Mouse (Mus musculus) lung, adult 2 months (tissue): ENCODE results near the gene Col15a1. TPM values are rescaled to one million over a fixed set of nuclear protein-coding genes. Genes with fewer than 3 reads are reported as not detected.

Experiments used
- DNase-seq: peaks from one replicate; pipeline ENCODE4 v3.0.0; 2022
- H3K4me1 ChIP-seq: fragments of 200-500 bp; 2 replicates; pipeline ENCODE4 v1.6.1; 2011; ENCODE audit warnings: low read length; ENCODE audit not compliant: control insufficient read depth, insufficient read depth
- H3K4me3 ChIP-seq: fragments of 200-500 bp; replicated peaks from 2 replicates; pipeline ENCODE3; 2011; ENCODE audit warnings: low read depth, mild to moderate bottlenecking, control low read depth, low read length; ENCODE audit errors: extremely low read depth
- CTCF ChIP-seq: fragments of 200-500 bp; IDR thresholded peaks from 2 replicates; pipeline ENCODE4 v1.5.1; 2011; ENCODE audit warnings: mild to moderate bottlenecking, low read length, control low read depth; ENCODE audit not compliant: insufficient read depth
- POLR2A ChIP-seq: fragments of 200-500 bp; IDR thresholded peaks from 2 replicates; pipeline ENCODE4 v1.6.1; 2011; ENCODE audit warnings: low read depth, mild to moderate bottlenecking, control low read depth, low read length, borderline replicate concordance; ENCODE audit errors: extremely low read depth
- WGBS: fragments of 180-500 bp; shearing (Covaris S2); methylation state at CpG from one replicate; pipeline ENCODE4 v1.1.7; 2018; 5-methylcytosine and 5-hydroxymethylcytosine counted together
- polyA plus RNA-seq: library from polyadenylated mRNA; depleted of rRNA; stranded (reverse); fragments of >200 nt; gene quantifications from 2 replicates; pipeline ENCODE4 v1.2.3, GENCODE M21; 2012; rRNA removed

The Col15a1 gene
- 18.5 and 24.4 TPM in 2 replicates for polyA plus RNA-seq

DNA sequence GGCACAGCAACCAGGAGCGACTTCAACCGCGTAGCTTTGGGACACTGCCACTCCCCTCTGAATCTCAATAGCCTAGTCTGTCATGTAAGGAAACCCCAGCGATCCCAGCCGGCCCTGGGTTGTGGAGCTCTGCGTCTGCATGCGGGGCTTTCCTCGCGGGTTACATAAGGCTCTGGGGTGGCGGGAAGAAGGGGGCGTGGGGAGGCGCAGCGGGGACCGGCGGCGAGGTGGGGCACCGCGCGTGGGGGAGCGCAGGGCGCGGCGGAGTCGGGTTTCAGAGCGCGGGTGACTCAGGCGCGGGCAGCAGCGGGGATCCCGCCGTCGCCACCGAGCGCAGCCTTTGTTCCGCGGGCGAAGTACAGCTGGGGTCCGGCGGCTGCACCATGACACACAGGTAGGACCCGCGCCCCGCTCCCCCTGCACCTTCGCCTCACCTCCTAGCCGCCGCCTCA, at the start of gene Col15a1:
Gene Col15a1 (plus strand): TSS at position 193 of the 452 bp plus-strand sequence.
- peaks cover 4% of the 10 kb centered on the region; the same call in 1 of the 2 replicates for H3K4me1 ChIP-seq
- WGBS = 0% methylated on average over 45 of the region's 45 CpGs
- no peak for DNase-seq
- TF ChIP-seq CTCF (no peak), POLR2A (no peak)
- H3K4me3 ChIP-seq = no peak within 1 kb of the TSS

- H3K4me3 ChIP-seq = no peak overlapping the region
- H3K4me1 ChIP-seq = peaks cover 4% of the 10 kb centered on the region
- TF ChIP-seq POLR2A = no peak
- TF ChIP-seq CTCF = no peak
- DNase-seq = no peak
- WGBS = 34% methylated on average over 3 of the region's 4 CpGs
Observed at GRCm38 (mm10) chr4:47161103-47161755, 46.7 kb upstream of the Col15a1 start.

GRCm38 (mm10) chr4:47161756-47162587, 46.0 kb upstream of the Col15a1 start:
- Histone ChIP-seq H3K4me3 (no peak overlapping the region), H3K4me1 (peaks cover 4% of the 10 kb centered on the region)
- 45% methylated on average over 12 of the region's 12 CpGs for WGBS
- no peak for TF ChIP-seq CTCF
- no peak for TF ChIP-seq POLR2A
- no peak for DNase-seq

GRCm38 (mm10) chr4:47172314-47172713, 35.6 kb upstream of the Col15a1 start:
- TF ChIP-seq POLR2A (no peak), CTCF (no peak)
- DNase-seq = no peak
- H3K4me3 ChIP-seq = no peak overlapping the region
- WGBS = 78% methylated on average over 1 of the region's 1 CpGs
- H3K4me1 ChIP-seq = peaks cover 3% of the 10 kb centered on the region; the same call in 1 of the 2 replicates

DNA sequence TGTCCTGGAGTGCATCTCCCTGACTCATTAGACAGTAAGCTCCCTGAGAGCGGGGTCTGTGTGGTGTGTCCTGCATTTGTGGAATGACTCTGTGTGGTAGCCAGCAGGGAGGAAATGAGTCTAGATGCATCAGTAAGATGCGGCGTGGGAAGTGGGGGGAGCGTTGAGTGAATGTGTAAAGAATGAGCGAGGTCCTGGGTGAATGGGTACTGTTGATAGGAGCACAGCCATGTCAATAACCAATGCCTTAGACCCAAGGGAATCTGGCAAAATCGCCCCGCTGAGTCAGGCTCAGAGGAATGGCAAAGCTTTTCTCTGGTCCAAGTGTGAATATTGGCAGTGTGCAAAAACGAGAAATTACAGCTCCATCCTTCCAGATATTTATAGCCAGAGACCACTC, 30.9 kb upstream of the Col15a1 start:
- 46% methylated on average over 8 of the region's 8 CpGs for WGBS
- TF ChIP-seq POLR2A = no peak
- TF ChIP-seq CTCF = no peak
- Histone ChIP-seq H3K4me1 (peaks cover 3% of the 10 kb centered on the region; the same call in 1 of the 2 replicates), H3K4me3 (no peak overlapping the region)
- DNase-seq = no peak

GRCm38 (mm10) chr4:47178261-47178961, 29.6 kb upstream of the Col15a1 start:
- H3K4me3 ChIP-seq = no peak overlapping the region
- H3K4me1 ChIP-seq = peaks cover 3% of the 10 kb centered on the region; the same call in 1 of the 2 replicates
- DNase-seq = no peak
- WGBS = 75% methylated on average over 8 of the region's 8 CpGs
- TF ChIP-seq CTCF (no peak), POLR2A (no peak)

DNA sequence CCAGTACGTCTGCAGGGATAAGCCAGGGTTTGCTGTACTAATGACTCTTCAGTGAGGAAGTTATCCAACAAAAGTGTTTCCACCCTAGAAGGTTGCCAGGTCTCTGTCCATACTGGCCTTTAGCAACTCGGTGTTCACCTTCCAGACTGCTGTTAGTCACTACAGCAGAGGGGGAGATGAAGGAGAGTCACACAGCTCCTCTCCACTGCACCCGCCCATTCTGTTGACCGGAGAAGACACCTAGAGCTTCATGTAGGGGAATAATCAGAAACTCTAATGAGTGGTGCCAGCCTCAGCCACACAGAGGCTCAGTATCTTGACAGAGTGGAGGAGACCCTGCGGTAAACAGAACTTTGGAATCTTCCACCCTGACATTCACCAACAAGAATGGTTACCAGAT, 28.4 kb upstream of the Col15a1 start:
- no peak for DNase-seq

GRCm38 (mm10) chr4:47184058-47184661, 23.8 kb upstream of the Col15a1 start:
- H3K4me1 ChIP-seq = no peaks in the 10 kb centered on the region; the same call in 1 of the 2 replicates
- no peak for TF ChIP-seq POLR2A
- TF ChIP-seq CTCF = no peak
- 43% methylated on average over 6 of the region's 6 CpGs for WGBS
- no peak for DNase-seq
- H3K4me3 ChIP-seq = no peak overlapping the region

More for the DNA sequence above, 28.4 kb upstream of the Col15a1 start:
- peaks cover 3% of the 10 kb centered on the region for H3K4me1 ChIP-seq
- WGBS = 75% methylated on average over 5 of the region's 5 CpGs
- no peak overlapping the region for H3K4me3 ChIP-seq
- TF ChIP-seq POLR2A = no peak

DNA sequence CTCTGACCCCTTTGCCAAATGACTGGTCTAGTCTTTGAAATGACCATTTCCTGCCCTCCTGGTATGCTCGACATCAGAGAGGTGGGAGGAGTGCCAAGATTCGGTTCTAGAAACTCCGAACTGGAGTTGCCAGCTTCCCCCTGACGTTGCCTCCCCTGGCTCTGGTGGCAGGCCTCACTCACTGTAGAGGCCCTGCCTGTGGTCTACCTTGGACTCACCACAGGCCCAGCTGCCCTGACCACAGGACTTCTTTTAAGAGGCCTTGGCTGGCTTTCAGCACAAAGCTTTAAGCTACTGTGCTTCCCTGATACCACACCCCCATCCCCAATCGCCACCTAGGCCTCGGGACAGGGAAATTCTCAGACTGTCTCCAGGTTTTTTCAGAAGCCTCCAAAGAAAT, 21.4 kb upstream of the Col15a1 start:
- DNase-seq = no peak
- H3K4me3 ChIP-seq = no peak overlapping the region
- 33% methylated on average over 6 of the region's 6 CpGs for WGBS
- TF ChIP-seq POLR2A (no peak), CTCF (no peak)
- no peaks in the 10 kb centered on the region; the same call in 1 of the 2 replicates for H3K4me1 ChIP-seq

DNA sequence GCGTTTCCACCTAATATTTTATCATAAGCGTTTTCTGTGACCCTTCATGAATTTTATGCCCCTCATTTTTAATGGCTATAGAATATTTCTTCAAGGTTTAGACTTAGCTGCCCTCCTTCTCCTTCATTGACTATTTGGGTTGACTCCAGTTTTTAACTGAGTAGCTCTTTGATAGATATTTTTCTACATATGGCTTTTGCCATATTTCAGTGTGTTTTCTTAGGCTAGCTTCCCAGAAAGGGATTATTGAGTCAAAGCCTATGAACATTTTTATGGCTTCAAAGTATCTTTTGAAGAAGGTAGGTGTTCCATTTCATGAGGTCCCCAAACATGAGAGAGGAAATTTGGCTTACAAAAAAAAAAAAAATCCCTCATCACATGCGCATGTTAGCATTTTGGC, 11.8 kb upstream of the Col15a1 start:
- 85% methylated on average over 3 of the region's 3 CpGs for WGBS
- DNase-seq = no peak
- TF ChIP-seq CTCF (no peak), POLR2A (no peak)
- H3K4me1 ChIP-seq = no peaks in the 10 kb centered on the region; the same call in 1 of the 2 replicates
- no peak overlapping the region for H3K4me3 ChIP-seq
